Mouse (Mus musculus) C2C12 (cell line): Measurements from ENCODE around the gene Bdkrb1. TPM values are rescaled to one million over a fixed set of nuclear protein-coding genes. Genes with fewer than 3 reads are reported as not detected.

Experiments used
- H3K27me3 ChIP-seq: one replicate; pipeline ENCODE4 v1.6.1; 2011; ENCODE audit not compliant: control insufficient read depth, insufficient read depth, insufficient read length
- H3K36me3 ChIP-seq: one replicate; pipeline ENCODE4 v1.6.1; 2011; ENCODE audit not compliant: control insufficient read depth, insufficient read depth
- H3K4me3 ChIP-seq: one replicate; pipeline ENCODE4 v1.5.1; 2011; ENCODE audit warnings: mild to moderate bottlenecking, control low read depth; ENCODE audit not compliant: poor library complexity, insufficient read depth, severe bottlenecking
- H3K79me2 ChIP-seq: one replicate; pipeline ENCODE4 v1.6.1; 2011; ENCODE audit not compliant: control insufficient read depth, insufficient read depth
- H3K79me3 ChIP-seq: one replicate; pipeline ENCODE4 v1.6.1; 2011; ENCODE audit warnings: low read depth, control low read depth
- H3ac ChIP-seq: one replicate; pipeline ENCODE3; 2011; ENCODE audit warnings: low read depth; ENCODE audit not compliant: control insufficient read depth, insufficient read length
- CEBPB ChIP-seq: IDR thresholded peaks from one replicate; pipeline ENCODE4 v1.6.1; 2011; ENCODE audit warnings: low read depth, mild to moderate bottlenecking, control low read depth, moderate library complexity
- CTCF ChIP-seq: IDR thresholded peaks from one replicate; pipeline ENCODE4 v1.5.1; 2011; ENCODE audit not compliant: control insufficient read depth, insufficient read depth, insufficient read length
- FOSL1 ChIP-seq: IDR thresholded peaks from one replicate; pipeline ENCODE4 v1.8.0; 2011; ENCODE audit warnings: mild to moderate bottlenecking, low read length; ENCODE audit not compliant: poor library complexity, insufficient read depth, severe bottlenecking
- MAX ChIP-seq: IDR thresholded peaks from one replicate; pipeline ENCODE4 v1.6.1; 2011; ENCODE audit warnings: mild to moderate bottlenecking, control low read depth
- MYOD1 ChIP-seq: IDR thresholded peaks from one replicate; pipeline ENCODE4 v1.6.1; 2011; ENCODE audit warnings: low read depth; ENCODE audit not compliant: control insufficient read depth, insufficient read length
- MYOG ChIP-seq: IDR thresholded peaks from one replicate; pipeline ENCODE4 v1.6.1; 2011; ENCODE audit not compliant: control insufficient read depth, insufficient read length; ENCODE audit errors: extremely low read depth
- USF1 ChIP-seq: IDR thresholded peaks from one replicate; pipeline ENCODE4 v1.6.1; 2011; ENCODE audit warnings: low read depth, mild to moderate bottlenecking, control low read depth, moderate library complexity
- polyA plus RNA-seq: library from polyadenylated mRNA; unstranded; fragments of >200 nt; fragmentation: generic; extraction: Trizol; gene quantifications from one replicate; pipeline ENCODE4 v1.2.1, GENCODE M21; 2012; ENCODE audit warnings: missing spikeins

Bdkrb1 gene
- polyA plus RNA-seq, 1 experiment = 2.1 TPM

DNA sequence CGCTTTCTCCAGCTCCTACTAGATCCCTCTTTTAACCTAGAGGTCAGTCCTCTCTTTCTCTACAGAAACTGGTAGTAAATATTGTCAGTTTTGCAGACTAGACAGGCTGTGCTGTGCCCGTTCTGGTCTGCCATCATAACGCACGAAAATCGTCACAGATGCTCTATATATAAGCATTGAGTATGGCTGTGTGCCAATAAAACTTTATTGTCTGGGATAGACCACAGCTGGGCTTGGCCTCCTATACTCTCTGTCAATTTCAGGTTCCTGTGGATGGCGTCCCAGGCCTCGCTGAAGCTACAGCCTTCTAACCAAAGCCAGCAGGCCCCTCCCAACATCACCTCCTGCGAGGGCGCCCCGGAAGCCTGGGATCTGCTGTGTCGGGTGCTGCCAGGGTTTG lies 1.0 kb downstream of the Bdkrb1 start:
- Histone ChIP-seq H3K4me3 (no peak overlapping the region), H3ac (no peak overlapping the region), H3K79me2 (no peaks in the 10 kb centered on the region), H3K27me3 (no peaks in the 10 kb centered on the region), H3K79me3 (no peaks in the 10 kb centered on the region), H3K36me3 (no peaks in the 10 kb centered on the region)
- TF ChIP-seq CEBPB (no peak), USF1 (no peak), FOSL1 (no peak), CTCF (no peak), MYOG (no peak), MYOD1 (no peak), MAX (no peak)

DNA sequence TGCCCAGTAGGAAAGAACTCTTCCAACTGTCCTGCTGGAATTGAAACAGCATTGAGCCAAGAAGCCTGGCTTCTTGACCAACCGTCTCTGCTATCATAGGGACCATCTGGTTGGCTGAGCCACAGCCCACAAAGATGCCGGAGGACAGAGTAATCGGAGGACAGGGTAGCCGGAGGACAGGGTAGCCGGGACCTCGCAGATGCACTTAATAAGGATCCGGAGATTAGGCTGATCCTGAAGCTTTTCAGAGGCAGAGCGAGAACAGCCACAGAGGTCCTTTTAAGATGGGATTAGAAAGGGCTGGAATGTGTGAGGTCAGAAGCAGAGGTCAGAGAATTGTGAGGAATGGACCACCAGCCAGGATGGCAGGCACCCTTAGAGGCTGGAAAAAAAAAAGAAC lies 2.3 kb downstream of the Bdkrb1 start:
- H3K36me3 ChIP-seq = no peaks in the 10 kb centered on the region
- no peaks in the 10 kb centered on the region for H3K79me3 ChIP-seq
- no peak overlapping the region for H3K4me3 ChIP-seq
- H3ac ChIP-seq = no peak overlapping the region
- H3K27me3 ChIP-seq = no peaks in the 10 kb centered on the region
- TF ChIP-seq FOSL1 (no peak), CTCF (no peak), MYOD1 (no peak), CEBPB (no peak), MYOG (no peak), MAX (no peak), USF1 (no peak)
- H3K79me2 ChIP-seq = no peaks in the 10 kb centered on the region

DNA sequence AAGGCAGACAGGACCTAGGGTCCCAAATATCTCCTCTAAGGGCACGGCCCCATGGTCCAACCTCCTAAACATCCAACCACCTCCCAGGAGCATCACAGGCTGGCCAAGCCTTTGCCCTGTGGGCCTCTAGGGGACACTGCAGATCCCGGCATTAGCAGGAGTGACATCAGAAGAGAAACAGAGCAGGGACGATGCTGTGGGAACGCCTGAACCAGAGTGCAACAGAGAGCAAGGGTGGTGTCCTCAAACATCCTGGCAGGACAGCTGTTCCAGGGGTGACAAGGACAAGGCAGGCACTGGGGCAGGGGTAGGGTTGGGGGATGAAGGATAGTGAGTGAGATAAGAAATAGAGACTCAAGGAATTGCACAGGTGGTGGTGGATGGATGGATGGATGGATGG lies 4.0 kb downstream of the Bdkrb1 start:
- no peaks in the 10 kb centered on the region for H3K36me3 ChIP-seq
- no peak for TF ChIP-seq USF1
- no peak for TF ChIP-seq FOSL1
- TF ChIP-seq CTCF = no peak
- TF ChIP-seq MYOG = no peak
- TF ChIP-seq CEBPB = no peak
- TF ChIP-seq MAX = no peak
- TF ChIP-seq MYOD1 = no peak

DNA sequence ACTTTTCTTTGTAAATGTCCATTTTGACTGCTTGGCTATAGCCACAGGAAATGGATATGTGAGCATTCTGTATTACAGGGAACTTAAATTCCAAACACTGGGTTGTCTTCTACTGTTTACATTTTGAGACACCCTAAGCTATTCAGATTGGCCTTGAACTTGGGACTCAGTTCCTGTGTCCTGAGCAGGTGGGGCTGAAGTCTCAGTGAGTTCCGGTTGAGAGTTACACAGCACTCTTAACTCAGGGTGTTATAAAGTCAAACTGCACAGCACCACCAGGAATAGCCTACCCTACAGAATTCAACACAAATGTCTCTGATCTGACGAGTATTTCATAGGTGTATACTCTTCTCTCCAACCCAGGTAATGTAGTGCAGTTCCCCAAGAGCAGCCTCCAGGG lies 8.2 kb downstream of the Bdkrb1 start:
- Histone ChIP-seq H3ac (no peak overlapping the region), H3K79me3 (no peaks in the 10 kb centered on the region), H3K27me3 (no peaks in the 10 kb centered on the region), H3K36me3 (peaks cover 8% of the 10 kb centered on the region), H3K4me3 (no peak overlapping the region), H3K79me2 (no peaks in the 10 kb centered on the region)
- TF ChIP-seq MYOG (no peak), MYOD1 (no peak), CTCF (no peak), MAX (no peak), CEBPB (no peak), USF1 (no peak), FOSL1 (no peak)

More for the DNA sequence above, 4.0 kb downstream of the Bdkrb1 start:
- H3K79me2 ChIP-seq = no peaks in the 10 kb centered on the region
- no peak overlapping the region for H3ac ChIP-seq
- no peaks in the 10 kb centered on the region for H3K27me3 ChIP-seq
- no peak overlapping the region for H3K4me3 ChIP-seq
- no peaks in the 10 kb centered on the region for H3K79me3 ChIP-seq

DNA sequence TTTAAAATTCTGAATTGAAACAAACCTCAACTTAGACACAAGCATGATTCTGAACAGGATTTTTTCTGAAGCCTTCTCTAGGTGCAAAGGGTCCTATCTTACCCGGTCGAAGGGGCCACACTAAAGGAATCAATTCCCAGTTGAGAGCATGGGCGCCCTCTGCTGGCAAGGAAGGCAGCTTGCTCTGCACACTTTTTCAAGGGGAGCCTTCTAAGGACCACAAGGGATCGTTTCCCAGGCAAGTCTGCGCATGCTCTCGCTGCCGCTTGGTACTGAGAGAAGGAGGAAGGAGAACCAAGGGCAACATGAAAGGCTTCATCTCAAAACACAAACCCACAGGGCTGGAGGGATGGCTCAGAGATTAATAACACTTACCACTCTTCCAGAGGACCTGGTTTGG lies 8.9 kb downstream of the Bdkrb1 start:
- Histone ChIP-seq H3K79me3 (no peaks in the 10 kb centered on the region), H3K36me3 (peaks cover 12% of the 10 kb centered on the region), H3K27me3 (no peaks in the 10 kb centered on the region), H3K4me3 (no peak overlapping the region), H3K79me2 (no peaks in the 10 kb centered on the region), H3ac (no peak overlapping the region)
- peak; percentile 71 for TF ChIP-seq CTCF
- TF ChIP-seq MAX = no peak
- no peak for TF ChIP-seq USF1
- no peak for TF ChIP-seq CEBPB
- TF ChIP-seq FOSL1 = no peak
- no peak for TF ChIP-seq MYOD1

DNA sequence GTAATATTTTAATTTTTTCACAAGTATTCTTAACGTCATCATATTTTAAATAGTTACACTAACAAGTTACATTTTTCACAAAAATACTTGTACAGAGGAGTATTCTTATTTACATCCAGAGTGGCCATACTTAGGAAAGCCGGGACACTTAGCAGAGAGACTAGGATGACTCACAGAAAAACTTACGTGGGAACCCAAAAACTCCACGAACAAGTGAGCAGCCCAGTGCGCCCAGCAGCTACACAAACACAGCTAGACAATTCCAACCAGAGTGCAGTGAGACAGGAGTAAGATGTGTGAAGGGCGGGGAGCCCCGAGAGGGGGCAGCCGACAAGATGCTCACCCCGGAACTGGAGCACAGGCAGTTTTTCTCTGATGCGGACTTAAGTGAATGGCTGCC lies 10.7 kb downstream of the Bdkrb1 start:
- TF ChIP-seq CTCF = no peak
- no peak for TF ChIP-seq USF1
- no peak for TF ChIP-seq FOSL1
- no peak for TF ChIP-seq MAX
- no peak for TF ChIP-seq MYOG
- no peak for TF ChIP-seq MYOD1

DNA sequence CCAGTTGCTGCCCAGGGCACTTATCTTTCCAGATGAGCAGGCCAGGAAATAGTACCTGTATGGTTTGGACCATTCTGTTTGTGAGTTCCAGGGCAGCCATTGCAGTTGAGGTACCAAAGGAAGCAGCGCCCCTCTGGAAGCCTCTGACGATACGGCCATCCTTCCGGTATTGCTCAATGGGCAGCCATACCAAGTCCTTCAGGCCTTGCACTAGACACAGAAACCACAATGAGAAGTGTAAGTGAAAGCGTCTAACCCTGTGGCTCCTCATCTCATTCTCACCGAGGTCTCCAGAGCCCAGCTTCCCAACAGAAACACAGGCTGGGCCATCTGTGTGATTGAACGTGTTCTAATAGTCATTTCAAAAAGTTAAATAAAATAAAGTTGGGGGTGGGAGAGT lies 19.2 kb downstream of the Bdkrb1 start:
- TF ChIP-seq USF1 (no peak), FOSL1 (no peak), CTCF (no peak), MYOG (no peak), CEBPB (no peak), MAX (no peak), MYOD1 (no peak)
- Histone ChIP-seq H3ac (no peak overlapping the region), H3K27me3 (no peaks in the 10 kb centered on the region), H3K79me3 (no peaks in the 10 kb centered on the region), H3K36me3 (peaks cover 64% of the 10 kb centered on the region), H3K79me2 (no peaks in the 10 kb centered on the region), H3K4me3 (no peak overlapping the region)

More for the DNA sequence above, 10.7 kb downstream of the Bdkrb1 start:
- H3K79me3 ChIP-seq = no peaks in the 10 kb centered on the region
- no peaks in the 10 kb centered on the region for H3K79me2 ChIP-seq
- H3K4me3 ChIP-seq = no peak overlapping the region
- H3ac ChIP-seq = no peak overlapping the region
- peaks cover 25% of the 10 kb centered on the region for H3K36me3 ChIP-seq
- no peaks in the 10 kb centered on the region for H3K27me3 ChIP-seq
